Mouse (Mus musculus) frontal cortex, postnatal 36 days (tissue): ENCODE data around the gene Evi2.

Experiments used
- DNase-seq, 2 experiments: peaks; one replicate each; pipeline ENCODE4 v3.0.0; 2022; ENCODE audit warnings: low spot score in 2 of 2

The Evi2 gene

GRCm38 (mm10) chr11:79530333-79530761 is at the start of gene Evi2, which contains the start of gene Evi2a:
Gene Evi2 (minus strand): TSS chr11:79530589.
Gene Evi2a (minus strand): TSS chr11:79530609.
- peak; percentile 27 to 56 for DNase-seq

- peak; percentile 82 to 92 for DNase-seq
These were observed 47.4 kb upstream of the Evi2 start for GRCm38 (mm10) chr11:79577741-79578140.

- DNase-seq = no peak
These were observed 45.1 kb upstream of the Evi2 start for GRCm38 (mm10) chr11:79575383-79576073.

DNA sequence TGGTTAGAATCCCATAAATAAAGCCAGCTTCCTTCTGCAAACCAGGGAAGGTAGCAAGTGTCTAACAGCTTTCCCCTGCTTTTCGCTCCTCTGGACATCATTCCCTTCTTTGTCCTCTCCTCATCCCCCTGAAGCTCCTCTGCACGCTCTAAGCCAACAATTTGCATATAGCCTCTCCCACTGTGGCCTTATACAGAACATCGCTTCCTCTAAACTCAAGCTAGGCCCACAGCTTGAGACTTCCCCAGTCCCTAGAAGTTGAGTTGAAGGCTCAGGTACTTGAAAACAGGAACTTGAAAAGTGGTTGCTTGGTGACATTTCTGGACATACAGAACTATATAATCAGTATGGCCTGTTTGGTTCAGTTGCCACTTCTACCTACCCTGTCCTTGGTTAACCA is 43.4 kb upstream of the Evi2 start:
- DNase-seq = no peak

DNA sequence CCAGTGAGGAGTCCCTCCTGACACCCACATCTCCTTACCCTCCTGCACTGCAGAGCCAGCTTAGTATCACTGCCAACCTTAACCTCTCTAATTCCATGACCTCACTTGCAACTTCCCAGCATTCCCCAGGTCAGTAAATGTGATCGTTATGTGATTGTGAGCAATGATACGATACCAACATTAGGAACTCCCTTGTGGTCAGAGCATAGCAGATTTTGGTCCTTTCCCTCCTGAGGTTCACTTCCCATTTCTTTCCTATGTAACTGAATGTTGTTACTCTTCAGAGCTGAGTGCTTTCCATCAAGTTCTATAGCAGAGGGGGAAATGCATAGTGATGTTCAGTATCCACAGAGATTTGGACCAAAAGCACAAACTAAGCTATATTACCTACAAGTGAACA is 39.9 kb upstream of the Evi2 start:
- no peak for DNase-seq

DNA sequence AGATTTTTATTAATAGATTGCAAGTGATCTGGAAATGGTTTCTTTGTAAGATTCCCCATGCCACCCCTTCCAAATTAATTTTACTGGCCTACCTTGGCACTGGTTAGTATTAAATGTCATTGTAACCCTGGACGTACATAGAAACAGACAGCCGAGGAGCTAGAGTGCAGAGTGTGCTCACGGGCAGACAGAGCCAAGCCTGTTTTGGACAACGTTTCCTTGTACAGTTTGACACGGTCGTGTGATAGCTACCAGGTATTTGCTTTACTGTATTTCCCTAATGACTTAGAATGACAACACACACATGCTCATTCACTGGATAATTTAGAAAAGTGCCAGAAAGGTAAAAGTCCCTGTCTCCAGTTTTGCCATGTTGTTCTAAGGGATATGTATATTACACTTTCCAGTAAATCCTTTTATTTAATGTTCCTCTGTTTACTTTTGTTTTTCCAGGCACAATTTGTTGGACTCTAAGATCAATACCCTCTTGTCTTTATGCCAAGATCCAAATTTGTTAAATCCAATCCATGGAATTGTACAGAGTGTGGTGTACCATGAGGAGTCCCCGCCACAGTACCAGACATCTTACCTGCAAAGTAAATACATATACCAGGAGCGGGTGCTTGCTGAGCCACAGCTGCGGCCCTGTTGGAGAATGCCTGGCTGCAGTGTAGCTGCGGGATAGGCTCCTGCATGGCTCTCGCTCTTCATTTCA is 38.0 kb upstream of the Evi2 start:
- DNase-seq = no peak

GRCm38 (mm10) chr11:79566947-79567346 is 36.6 kb upstream of the Evi2 start:
- no peak for DNase-seq

DNA sequence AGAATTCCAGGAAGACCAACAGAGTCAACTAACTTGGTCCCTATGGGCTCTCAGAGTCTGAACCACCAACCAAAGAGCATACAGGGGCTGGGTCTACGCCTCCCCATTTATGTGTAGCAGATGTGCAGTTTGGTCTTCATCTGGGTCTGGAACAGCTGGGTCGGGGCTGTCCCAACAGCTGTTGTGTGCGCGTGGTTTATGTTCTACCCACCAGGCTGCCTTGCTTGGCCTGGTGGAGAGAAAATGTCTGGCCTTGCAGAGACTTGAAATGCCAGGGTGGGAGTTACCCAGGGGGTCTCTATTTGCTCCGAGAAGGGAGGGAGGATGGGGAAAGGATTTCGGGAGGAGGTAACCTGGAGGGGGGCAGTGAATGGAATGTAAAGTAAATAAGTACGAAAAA is 33.1 kb upstream of the Evi2 start:
- no peak for DNase-seq

DNA sequence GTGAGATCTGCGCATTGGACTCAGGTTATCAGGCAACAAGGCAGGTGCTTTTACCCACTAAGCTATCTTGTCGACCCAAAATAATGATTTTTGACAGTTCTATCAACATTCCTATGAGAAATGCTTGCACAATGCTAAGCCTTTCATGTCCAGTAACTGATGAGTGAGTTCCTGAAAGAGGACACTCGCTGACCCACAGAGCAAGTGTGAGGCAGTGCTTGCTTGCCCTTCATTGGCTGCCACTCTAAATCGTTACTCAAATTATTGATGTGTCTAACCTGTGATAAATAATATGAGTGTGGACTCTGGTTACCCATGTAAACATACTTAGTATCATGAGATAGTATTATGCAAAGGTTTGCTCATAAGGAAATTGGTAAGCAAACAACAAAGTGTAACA is 30.1 kb upstream of the Evi2 start:
- no peak for DNase-seq

GRCm38 (mm10) chr11:79552622-79553021 is 22.2 kb upstream of the Evi2 start:
- no peak for DNase-seq

DNA sequence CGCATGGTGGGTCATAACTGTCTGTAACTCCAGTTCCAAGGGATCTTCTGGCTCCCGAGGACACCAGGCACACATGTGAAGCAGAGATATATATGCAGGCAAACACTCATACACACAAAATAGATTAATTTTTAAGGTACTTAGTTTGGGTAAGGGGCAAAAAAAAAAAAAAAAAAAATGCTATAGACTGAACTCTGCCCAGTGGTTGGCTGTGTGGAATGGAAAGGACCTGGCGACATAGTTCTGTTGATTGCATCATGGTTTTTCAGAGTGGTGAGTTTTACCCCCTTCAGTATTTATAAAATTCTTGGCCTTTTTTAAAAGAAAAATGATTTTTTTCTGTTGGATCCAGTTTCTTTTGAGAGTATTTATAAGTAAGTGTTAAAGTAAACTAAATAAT is 5.9 kb upstream of the Evi2 start:
- no peak for DNase-seq

DNA sequence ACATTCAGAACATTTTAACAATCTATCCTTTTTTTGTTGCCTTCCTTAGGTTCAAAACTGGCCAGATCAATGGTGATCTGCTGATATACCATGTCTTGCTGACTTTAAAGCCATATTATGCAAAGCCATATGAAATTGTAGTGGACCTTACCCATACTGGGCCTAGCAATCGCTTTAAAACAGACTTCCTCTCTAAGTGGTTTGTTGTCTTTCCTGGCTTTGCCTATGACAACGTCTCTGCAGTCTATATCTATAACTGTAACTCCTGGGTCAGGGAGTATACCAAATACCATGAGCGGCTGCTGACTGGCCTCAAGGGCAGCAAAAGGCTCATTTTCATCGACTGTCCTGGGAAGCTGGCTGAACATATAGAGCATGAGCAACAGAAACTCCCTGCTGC is 5.2 kb upstream of the Evi2 start:
- DNase-seq = no peak

GRCm38 (mm10) chr11:79533950-79534690 is 3.7 kb upstream of the Evi2 start:
- no peak for DNase-seq

GRCm38 (mm10) chr11:79533311-79533710 is 2.9 kb upstream of the Evi2 start:
- no peak for DNase-seq

- DNase-seq = no peak
These were observed 1.1 kb upstream of the Evi2 start for GRCm38 (mm10) chr11:79531485-79531884.

DNA sequence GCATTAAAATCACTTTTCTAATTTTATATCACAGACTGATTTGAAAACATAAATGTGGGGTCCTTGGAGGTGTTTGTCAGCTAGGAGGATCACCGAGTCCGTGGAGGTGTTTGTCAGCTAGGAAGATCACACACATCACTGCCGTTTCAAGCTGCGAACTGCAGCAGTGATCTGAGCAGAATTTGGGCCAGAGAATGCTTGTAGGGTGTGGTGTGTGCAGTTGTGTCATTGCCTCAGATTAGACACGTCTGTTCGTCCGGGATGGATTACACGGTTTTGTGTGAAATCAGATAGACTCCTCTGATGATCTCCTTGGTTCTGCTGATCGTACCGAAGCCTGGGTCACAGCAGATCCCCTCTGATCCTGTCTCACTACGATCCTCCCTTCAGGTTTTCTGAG is 385 bp upstream of the Evi2 start:
- no peak for DNase-seq

GRCm38 (mm10) chr11:79529736-79530135 is 653 bp downstream of the Evi2 start:
- no peak for DNase-seq

GRCm38 (mm10) chr11:79529226-79529625 is 1.2 kb downstream of the Evi2 start:
- DNase-seq = no peak

- no peak for DNase-seq
These were observed 1.8 kb downstream of the Evi2 start for GRCm38 (mm10) chr11:79528601-79529000.

GRCm38 (mm10) chr11:79527739-79528384 is 2.5 kb downstream of the Evi2 start:
- DNase-seq = no peak

DNA sequence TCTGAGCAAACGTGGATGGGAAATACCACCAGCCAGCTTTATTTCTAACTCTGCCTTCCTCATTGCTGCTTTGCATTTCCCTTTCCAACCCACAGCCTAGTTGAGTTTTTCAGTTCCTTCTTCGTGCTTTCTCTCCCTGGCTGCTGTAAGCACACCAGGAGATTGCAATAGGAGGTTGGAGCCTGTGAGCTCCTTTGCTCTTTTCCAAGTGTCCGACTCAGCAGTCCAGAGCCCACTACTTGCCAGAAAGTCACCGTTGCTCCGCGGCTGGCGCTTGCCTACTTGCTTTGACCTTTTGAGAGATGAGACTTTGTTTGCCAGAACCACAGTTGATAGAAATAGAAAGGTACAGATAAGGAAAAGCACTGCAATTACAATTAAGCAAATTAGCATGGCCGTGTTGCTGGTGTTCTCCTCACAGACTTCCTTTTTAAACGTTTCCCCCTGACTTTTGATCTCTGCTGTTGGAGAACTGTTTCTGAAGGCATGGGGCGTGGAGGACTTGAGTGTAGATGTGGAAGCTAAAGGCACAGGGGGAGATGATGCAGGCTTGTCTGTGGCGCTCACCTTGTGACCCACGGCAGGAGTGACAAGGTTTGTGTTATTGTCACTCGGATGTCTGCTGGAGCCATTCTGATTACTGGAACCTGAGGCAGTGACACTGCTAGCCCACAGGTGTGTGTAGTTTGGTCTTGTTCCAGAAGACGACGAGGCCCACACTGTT is 3.2 kb downstream of the Evi2 start:
- peak in 1 of 2 experiments; percentile 33 for DNase-seq
